Mouse (Mus musculus): ENCODE measurements around the gene Acbd3.

Acbd3 gene

DNA sequence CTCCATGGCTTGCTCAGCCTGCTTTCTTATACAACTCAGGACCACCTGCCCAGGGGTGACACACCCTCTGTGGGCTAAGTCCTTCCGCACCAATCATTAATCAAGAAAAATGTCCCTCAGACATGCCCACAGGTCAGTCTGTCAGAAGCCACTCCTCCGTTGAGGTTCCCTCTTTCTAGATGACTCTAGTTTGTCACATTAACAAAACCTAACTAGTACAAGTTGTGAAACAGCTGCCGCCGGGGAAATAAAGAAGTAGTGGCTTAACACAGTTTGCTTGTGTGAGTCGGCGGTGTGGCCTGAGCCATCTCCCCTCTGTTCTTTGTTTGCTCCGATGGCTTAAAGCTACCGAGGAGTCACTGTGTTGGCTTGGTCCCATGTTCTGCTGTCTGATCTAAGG, 36.8 kb downstream of the Acbd3 start:
- 73% methylated on average over 8 of the region's 8 CpGs for WGBS

DNA sequence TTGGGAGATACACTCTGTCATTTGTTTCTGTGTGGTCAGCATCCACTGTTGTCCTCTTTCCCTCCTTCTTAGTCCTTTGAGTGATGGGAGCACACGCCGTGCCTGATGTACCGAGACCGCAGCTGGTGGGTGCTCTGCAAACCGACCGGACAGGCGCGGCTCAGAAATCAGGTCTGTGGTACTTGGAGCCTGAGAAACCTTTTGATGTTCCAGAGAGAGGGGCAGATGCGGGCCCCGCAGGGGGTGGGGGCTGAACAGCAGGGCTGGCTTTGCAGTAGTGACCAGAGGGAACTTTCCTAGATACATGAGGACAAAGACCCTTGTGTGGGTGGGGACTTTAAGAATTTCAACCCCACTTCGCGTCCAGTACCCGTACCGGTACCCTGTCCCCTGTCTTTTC, 37.5 kb downstream of the Acbd3 start:
- 25% methylated on average over 14 of the region's 14 CpGs for WGBS

DNA sequence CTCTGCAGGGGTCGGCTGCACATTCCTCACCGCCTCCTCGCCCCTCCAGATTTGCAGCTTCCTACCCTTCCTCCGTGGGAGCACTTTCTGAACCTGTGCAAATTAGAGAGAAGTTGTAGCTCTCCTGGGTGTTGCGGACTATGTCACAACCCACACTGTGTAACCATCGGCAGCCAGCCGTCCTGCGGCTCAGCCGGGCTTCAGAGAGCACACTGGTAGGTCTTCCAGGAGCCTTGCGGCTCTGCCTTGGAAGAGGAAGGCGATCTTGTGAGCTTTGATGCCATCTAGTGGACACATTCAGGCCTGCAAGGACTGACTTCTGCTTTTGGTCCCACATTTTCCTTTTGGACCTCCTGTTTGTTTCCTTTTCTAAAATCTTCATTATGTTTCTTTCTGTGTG, 38.0 kb downstream of the Acbd3 start:
- 2% methylated on average over 11 of the region's 11 CpGs for WGBS

GRCm38 (mm10) chr1:180765393-180765792, 39.5 kb downstream of the Acbd3 start:
- WGBS = 85% methylated on average over 5 of the region's 5 CpGs

- 69% methylated on average over 5 of the region's 5 CpGs for WGBS
These were observed 40.7 kb downstream of the Acbd3 start for GRCm38 (mm10) chr1:180766557-180766956.

GRCm38 (mm10) chr1:180767541-180768333, 41.9 kb downstream of the Acbd3 start:
- WGBS = 40% methylated on average over 10 of the region's 10 CpGs

DNA sequence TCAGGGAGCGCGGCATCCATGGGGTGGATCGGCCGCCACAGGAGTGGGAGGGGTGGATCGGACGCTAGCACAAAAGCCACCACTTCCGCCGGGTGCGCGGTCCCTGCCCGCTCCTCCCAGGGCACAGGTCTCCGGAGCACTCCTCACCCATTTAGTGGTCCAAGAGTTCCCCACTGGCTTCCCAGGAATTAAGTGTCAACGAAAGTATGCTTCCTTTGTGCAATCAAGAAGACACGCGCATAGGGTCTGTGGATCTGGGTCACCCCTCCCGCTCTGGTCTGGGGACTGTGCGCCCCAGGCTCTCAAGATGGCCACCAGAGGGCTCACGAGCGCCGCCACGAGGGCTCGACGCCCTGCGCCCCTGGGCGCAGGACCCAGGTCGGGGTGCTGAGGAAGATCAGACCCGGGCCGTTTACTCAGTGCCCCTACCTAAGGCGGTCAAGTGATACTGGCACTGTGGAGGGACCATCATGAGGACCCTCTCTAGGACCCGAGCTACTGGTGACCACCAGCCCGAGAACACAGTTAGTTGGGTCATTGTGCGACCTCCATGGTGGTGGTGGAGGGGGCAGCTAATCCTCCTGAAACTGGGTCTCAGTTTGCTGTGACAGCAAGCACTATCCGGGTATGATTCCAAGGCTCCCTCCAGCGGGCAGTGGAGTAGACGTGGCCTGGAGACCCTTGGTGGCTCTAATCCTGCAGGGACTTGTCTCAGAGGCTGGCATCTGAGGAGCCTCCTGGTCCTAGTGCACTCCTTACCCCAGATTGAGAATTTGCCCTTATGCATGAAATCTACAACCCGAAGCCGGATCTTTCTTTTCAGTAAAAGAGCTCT, 42.7 kb downstream of the Acbd3 start:
- WGBS = 6% methylated on average over 37 of the region's 37 CpGs

DNA sequence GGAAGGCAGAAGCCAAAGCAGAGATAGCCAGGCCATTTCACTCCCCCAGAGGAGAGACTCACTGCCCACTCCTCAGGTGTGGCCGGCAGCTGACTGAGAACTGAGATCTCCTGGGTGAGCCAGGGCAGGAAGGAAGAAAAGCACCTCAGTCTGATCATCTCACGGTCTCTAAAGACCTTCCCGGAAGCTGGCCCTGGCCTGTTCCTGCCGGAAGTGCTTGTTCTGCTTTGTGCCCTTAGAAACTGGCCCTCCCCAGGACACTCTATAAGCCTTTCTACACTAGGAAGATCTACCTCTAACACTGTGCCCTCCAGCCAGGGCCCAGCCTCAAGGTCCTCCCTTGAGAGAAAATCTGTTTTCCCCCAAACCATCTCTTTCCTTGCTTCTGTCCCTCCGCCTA, 45.5 kb downstream of the Acbd3 start:
- 93% methylated on average over 5 of the region's 5 CpGs for whole genome bisulfite sequencing

DNA sequence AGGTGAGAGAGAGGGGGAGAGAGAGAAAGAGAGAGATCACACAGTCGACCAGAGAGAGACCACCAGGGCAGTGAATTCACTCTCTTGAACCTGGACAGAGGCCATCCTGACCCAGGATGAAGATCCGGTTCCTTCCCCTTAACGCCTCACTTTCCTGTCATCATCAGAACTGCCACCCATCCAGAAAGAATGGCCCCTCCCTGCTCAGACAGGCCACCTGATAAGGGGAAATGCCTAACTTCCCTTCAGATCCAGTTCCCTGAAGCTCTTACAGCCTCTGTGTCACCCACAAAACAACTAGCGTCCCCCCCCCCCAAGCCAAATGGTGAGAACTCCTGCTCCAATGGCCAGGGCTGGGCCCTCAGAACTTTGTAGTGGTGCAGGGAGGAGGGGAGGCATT, 45.9 kb downstream of the Acbd3 start:
- 84% methylated on average over 4 of the region's 4 CpGs for WGBS

GRCm38 (mm10) chr1:180772291-180772690, 46.4 kb downstream of the Acbd3 start:
- WGBS = 95% methylated on average over 3 of the region's 3 CpGs

GRCm38 (mm10) chr1:180774664-180775063, 48.8 kb downstream of the Acbd3 start:
- 55% methylated on average over 3 of the region's 3 CpGs for WGBS

DNA sequence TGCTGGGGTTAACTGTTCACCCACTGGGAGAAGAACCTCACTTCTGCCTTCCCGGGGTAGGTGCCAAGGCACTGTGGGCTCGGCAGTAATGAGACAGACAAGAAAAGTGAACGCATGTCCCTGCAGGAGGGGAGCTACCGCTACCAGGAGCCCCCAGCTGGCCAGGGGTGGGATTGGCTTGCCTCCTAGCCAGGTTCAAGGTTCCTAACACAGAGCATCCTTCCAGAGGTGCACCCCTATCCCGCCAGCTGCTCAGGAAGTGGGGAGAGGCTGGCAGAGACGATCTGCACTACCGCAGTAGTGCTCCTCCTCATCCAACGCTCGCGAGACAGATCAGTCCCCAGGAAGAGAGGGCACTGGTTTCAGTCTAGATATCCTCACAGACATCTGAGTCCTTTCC, 49.5 kb downstream of the Acbd3 start:
- WGBS = 87% methylated on average over 10 of the region's 10 CpGs

- 44% methylated on average over 6 of the region's 6 CpGs for WGBS
These were observed 50.1 kb downstream of the Acbd3 start for GRCm38 (mm10) chr1:180775849-180776493.

- WGBS = 86% methylated on average over 6 of the region's 6 CpGs
These were observed 50.7 kb downstream of the Acbd3 start for GRCm38 (mm10) chr1:180776494-180776893.

- WGBS = 39% methylated on average over 10 of the region's 10 CpGs
These were observed 51.4 kb downstream of the Acbd3 start for GRCm38 (mm10) chr1:180777289-180777659.

DNA sequence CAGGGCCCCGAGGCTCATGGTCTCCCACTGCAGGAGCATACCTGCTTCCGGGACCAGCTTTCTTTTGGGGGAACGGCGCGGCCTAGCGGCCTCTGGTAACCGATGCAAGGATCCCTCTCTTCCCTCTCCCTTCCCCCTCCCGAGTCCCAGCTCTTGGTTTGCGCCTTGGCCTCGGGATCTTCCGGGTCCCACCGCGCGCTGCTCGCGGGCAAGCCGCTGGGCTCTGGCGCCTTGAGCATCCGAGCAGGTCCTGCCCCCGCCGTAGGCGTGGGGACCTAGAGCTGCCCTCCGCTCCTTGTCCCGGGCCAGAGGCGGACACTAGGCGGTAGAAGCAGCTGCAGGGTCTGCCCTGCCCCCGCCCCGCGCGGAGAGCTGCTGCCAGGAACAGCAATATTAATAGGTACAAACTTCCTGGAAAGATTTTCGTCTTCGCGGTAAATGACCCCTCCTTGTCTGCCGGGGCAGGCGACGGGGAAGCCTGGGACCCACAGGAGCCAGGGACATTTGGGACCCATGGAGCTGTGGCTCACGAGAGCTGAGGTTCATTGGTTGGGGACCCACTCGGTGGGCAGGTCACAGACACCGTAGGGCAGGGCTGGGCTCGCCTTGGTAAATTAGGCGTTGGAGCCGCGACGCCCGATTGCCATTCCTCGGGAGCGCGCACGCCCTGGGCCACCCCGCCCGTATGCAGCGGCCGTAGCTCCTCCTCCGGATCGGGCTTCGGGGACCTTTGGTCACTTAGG, 52.0 kb downstream of the Acbd3 start:
- WGBS = under 1% methylated on average over 56 of the region's 56 CpGs

GRCm38 (mm10) chr1:180778403-180778754, 52.5 kb downstream of the Acbd3 start:
- 6% methylated on average over 13 of the region's 13 CpGs for WGBS

- WGBS = 87% methylated on average over 10 of the region's 10 CpGs
These were observed 53.1 kb downstream of the Acbd3 start for GRCm38 (mm10) chr1:180778941-180779340.

DNA sequence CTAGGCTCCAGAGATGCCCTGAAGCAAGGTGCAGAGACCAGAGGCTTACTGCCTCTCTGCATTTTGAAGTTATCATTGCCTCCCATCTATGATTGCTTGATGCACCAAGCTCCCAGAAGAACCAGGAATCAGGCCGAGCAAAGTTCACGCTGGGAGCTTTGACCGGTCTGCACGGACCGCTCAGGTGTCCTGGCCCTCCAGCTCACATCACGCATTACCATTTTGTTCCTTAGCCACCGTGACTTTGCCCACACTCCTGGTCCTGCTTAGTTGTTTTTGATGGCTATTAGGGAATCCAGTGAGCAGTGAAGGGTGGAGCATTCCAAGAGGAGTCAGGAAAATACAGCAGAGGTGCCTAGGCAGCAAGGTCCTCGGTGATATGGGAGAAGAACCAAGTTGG, 54.4 kb downstream of the Acbd3 start:
- 93% methylated on average over 8 of the region's 8 CpGs for WGBS

DNA sequence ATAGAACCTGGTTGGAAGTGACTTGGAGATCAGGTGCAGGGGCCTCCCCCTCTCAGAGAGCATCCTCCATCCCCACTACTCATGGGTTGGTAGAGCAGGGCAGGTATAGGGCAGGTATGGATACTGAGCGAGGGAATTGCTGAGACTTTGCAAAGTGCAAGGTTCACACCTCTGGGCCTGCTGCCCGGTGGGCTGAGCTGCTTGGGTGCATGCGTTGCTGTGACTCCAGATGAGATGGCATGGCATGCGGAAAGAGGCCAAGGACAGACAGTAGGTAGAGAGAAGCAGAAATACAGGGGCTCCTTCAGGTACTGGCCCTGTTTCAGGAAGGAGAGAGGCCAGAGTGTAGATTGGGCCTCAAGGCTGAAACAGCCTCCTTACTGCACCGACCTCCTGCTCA, 55.4 kb downstream of the Acbd3 start:
- 89% methylated on average over 5 of the region's 5 CpGs for whole genome bisulfite sequencing

DNA sequence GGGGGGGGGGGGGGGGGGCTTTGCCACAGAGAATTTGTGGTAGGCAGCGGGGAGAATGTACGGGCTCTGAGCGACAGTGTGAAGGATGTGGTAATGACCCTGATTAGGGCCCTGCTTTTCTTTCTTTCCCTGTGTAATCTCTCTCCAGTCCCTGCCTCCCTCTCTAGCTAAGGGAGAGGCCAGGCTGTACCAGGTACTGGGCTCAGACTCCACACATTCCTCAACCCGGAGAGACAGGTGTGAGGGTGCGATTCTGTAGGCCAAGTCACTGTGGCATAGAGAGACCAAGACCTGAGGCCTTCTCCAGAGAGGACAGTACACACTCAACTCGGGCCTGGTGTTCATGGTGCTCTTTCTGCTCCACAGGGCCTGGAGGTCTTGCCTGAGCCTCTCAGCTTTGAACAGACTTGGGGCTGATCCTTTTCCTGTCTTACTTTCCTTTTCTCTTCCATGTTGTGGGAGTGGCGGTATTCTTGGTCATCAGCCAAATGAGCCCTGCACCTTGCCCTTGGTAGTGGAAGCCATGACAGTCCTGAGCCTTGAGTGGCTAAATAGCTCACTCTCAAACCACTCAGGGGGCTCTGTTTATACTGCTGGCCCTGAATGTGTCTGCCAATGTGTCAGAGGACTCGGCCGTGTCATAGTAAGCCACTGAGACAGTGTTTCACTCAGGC, 57.2 kb downstream of the Acbd3 start:
- 75% methylated on average over 9 of the region's 9 CpGs for WGBS
